Mouse (Mus musculus) kidney, embryonic 15.5 days (tissue): ENCODE results near the gene Mfsd1. TPM values are rescaled to one million over a fixed set of nuclear protein-coding genes. Genes with fewer than 3 reads are reported as not detected.

Experiments
- ATAC-seq: fragments of 200-750 bp; cut with Nextera tagmentation; replicated peaks from 2 replicates; pipeline ENCODE4 v1.8.0; 2017; ENCODE audit warnings: moderate TSS enrichment; ENCODE audit not compliant: low FRiP score
- H3K27ac ChIP-seq: fragments of 300-500 bp; sonication (generic); 2 replicates; pipeline ENCODE4 v1.5.1; 2015; ENCODE audit warnings: mild to moderate bottlenecking, inconsistent platforms
- H3K27me3 ChIP-seq: fragments of 300-500 bp; sonication (generic); 2 replicates; pipeline ENCODE4 v1.6.1; 2015; ENCODE audit warnings: inconsistent platforms
- H3K36me3 ChIP-seq: fragments of 300-500 bp; sonication (generic); 2 replicates; pipeline ENCODE4 v1.6.1; 2015; ENCODE audit warnings: inconsistent platforms
- H3K4me1 ChIP-seq: fragments of 300-500 bp; sonication (generic); 2 replicates; pipeline ENCODE4 v1.6.1; 2015; ENCODE audit warnings: inconsistent platforms
- H3K4me2 ChIP-seq: fragments of 300-500 bp; sonication (generic); 2 replicates; pipeline ENCODE4 v1.6.1; 2015; ENCODE audit warnings: moderate library complexity, mild to moderate bottlenecking, inconsistent platforms
- H3K4me3 ChIP-seq: fragments of 300-500 bp; sonication (generic); replicated peaks from 2 replicates; pipeline ENCODE4 v1.5.1; 2015; ENCODE audit warnings: mild to moderate bottlenecking, inconsistent platforms
- H3K9ac ChIP-seq: fragments of 300-500 bp; sonication (generic); 2 replicates; pipeline ENCODE4 v1.6.1; 2015; ENCODE audit warnings: mild to moderate bottlenecking, inconsistent platforms
- H3K9me3 ChIP-seq: fragments of 300-500 bp; sonication (generic); replicated peaks from 2 replicates; pipeline ENCODE4 v1.6.1; 2016; ENCODE audit warnings: inconsistent platforms
- WGBS: fragments of 180-500 bp; shearing (Covaris S2); methylation state at CpG from one replicate; pipeline ENCODE4 v1.1.7; 2015; ENCODE audit warnings: mixed read lengths; 5-methylcytosine and 5-hydroxymethylcytosine counted together
- polyA plus RNA-seq: library from polyadenylated mRNA; unstranded; fragments of >200 nt; fragmentation: Nextera tagmentation; extraction: Ambion mirVana; gene quantifications from 2 replicates; pipeline ENCODE4 v1.2.1, GENCODE M21; 2015

Mfsd1 gene
- polyA plus RNA-seq, 1 experiment from 2014 or later = 79.8 TPM

DNA sequence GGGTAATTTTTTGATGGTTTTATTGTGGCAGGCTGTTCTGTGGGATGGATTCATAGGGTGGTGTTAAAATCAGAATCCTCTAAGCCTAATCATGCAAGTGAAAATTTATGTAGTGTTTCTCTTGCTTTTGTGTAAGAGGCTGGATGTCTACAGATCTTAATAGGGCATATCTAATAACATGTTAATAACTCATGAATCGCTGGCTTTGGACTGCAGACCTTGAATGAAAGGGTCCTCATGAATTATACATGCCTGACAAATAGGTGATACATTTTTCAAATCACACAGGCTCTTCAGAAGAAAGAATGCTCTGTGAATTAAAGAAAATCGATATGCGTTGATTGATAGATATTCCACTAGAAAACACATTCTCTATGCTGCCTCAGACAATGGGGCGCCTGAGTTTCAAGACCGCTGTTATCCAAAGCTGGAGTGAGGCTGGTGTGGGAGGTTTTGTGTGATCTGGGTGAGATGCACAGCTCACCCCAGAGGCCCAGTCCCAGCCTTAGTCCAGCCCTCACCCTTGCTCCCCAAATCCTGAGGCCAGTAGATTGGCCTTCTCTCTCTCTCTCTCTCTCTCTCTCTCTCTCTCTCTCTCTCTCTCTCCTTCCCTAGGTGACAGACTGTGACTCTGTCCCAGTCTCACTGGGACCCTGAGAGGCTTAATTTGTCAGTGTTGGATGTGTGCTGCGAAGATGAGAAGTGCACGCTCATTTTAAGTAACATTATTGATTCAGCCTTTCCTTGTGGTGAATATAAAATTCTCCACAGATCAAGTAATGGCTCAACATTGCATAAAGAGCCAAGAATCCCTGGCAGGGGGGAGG, 63.3 kb downstream of the Mfsd1 start:
- Histone ChIP-seq H3K4me1 (no peaks in the 10 kb centered on the region), H3K4me2 (no peak overlapping the region), H3K27ac (no peak overlapping the region), H3K9ac (no peak overlapping the region), H3K27me3 (no peaks in the 10 kb centered on the region), H3K36me3 (no peaks in the 10 kb centered on the region), H3K4me3 (no peak overlapping the region), H3K9me3 (no peaks in the 10 kb centered on the region)
- no peak for ATAC-seq
- 84% methylated on average over 7 of the region's 7 CpGs for WGBS

Other genes with a start within 250 kb of the Mfsd1 start
- gene Mlf1, start 208.6 kb upstream of the Mfsd1 start, polyA plus RNA-seq = 11.2 and 14.6 TPM in 2 replicates
- not detected in 2 replicates for gene Gm17402, start 207.6 kb upstream of the Mfsd1 start, polyA plus RNA-seq
- gene Gfm1, start 152.6 kb upstream of the Mfsd1 start, polyA plus RNA-seq = 53.2 and 56.2 TPM in 2 replicates
- gene Lxn, start 118.8 kb upstream of the Mfsd1 start, polyA plus RNA-seq = 64.0 and 69.0 TPM in 2 replicates
- 2.8 and 3.4 TPM in 2 replicates for gene Rarres1, start 67.2 kb upstream of the Mfsd1 start, polyA plus RNA-seq